22 mouse cellular contexts compared by ENCODE assay signal in the genomic region with DNA sequence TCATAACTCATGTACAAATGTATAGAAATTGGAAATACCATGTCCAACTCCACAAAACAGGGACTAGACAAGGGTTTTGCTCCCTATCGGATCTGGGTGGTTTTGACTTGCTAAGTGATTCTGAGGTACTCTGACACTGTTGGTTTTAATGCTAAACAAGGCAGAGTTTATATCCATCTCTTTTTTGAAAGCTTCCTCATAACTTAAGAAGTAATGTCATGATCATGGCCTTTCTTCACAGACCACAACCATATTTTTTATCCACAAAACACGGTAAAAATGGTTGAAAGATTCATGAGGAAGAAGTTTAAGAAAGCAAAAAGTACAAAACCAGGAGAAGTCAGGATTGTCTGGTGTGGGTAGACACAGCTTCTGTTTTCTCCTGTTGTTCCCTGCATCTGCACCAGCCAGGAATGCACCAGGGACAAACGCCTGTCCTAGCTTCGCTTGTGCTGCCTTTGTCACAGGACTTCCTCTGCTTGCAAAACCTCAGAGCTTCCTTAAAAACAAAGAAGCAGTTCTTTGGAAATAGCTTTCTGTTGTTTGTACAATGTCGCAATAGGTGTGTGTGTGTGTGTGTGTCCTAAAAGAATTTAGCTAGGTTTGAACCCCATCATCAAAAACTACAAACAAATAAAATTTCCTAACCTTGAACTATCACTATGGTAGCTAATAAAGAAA.
DNase-seq lines count a peak whose midpoint lies in the region; ATAC-seq and TF ChIP-seq lines count a peak whose summit lies in the region.
"Had no signal": no experiment of that assay in that cellular context is flagged by ENCODE, and none has a peak within 500 bp of the region (broad histone marks: within the 10 kb centered on the region; RNA-seq: fewer than 3 reads in every experiment).

No protein-coding gene starts in this region.

- no peaks in the 10 kb centered on the region for H3K9me3 ChIP-seq in liver, postnatal 0 days (ENCODE audit: low read length)
- H3K9me3 ChIP-seq: forebrain, embryonic 10.5 days; hindbrain, embryonic 10.5 days; midbrain, embryonic 12.5 days; neural tube, embryonic 13.5 days had no signal

- H3K36me3 ChIP-seq in liver, postnatal 0 days (replicated peaks; ENCODE audit: insufficient read depth, low read length) = no peaks in the 10 kb centered on the region
- H3K36me3 ChIP-seq in macrophage (ENCODE audit: inconsistent target) = no peaks in the 10 kb centered on the region
- H3K36me3 ChIP-seq: forebrain, embryonic 10.5 days; G1E; hindbrain, embryonic 10.5 days; midbrain, embryonic 12.5 days; neural tube, embryonic 13.5 days had no signal

- no peak overlapping the region for H3K9ac ChIP-seq in liver, postnatal 0 days (replicated peaks)
- H3K9ac ChIP-seq: midbrain, embryonic 12.5 days; neural tube, embryonic 13.5 days had no signal

- H3K27me3 ChIP-seq in liver, postnatal 0 days (ENCODE audit: insufficient read depth, low read length) = no peaks in the 10 kb centered on the region
- H3K27me3 ChIP-seq: midbrain, embryonic 12.5 days; neural tube, embryonic 13.5 days had no signal

- no peak overlapping the region for H3K4me3 ChIP-seq in liver, postnatal 0 days (ENCODE audit: low read depth, low read length)
- no peak overlapping the region for H3K4me3 ChIP-seq in macrophage (ENCODE audit: inconsistent target)
- H3K4me3 ChIP-seq: forebrain, embryonic 10.5 days; hindbrain, embryonic 10.5 days; midbrain, embryonic 12.5 days; neural tube, embryonic 13.5 days had no signal

- DNase-seq in adrenal gland, postnatal 10 days = peak; percentile 8
- no peak for DNase-seq in adrenal gland, adult (ENCODE audit: inconsistent age in 2 of 2, low spot score in 1 of 2)
- DNase-seq in 416B (ENCODE audit: low read depth) = peak; percentile 69
- DNase-seq in liver, postnatal 0 days = peak; percentile 21
- no peak for DNase-seq in kidney, postnatal 36 days
- no peak for DNase-seq in left cerebral cortex, postnatal 14 days (ENCODE audit: low spot score in 2 of 2)
- no peak for DNase-seq in adrenal gland, postnatal 4 days (ENCODE audit: low spot score in 2 of 2)
- DNase-seq: adrenal gland, postnatal 36 days; cerebellum, adult 9-10 months; gastrocnemius, postnatal 14 days; kidney, adult 11 months; layer of hippocampus, postnatal 36 days; right cerebral cortex, postnatal 25 days; thymus, adult 18-20 months; thymus, postnatal 4 days had no signal

- no peak overlapping the region for H3K4me2 ChIP-seq in liver, postnatal 0 days (ENCODE audit: low read depth, low read length)
- H3K4me2 ChIP-seq: midbrain, embryonic 12.5 days; neural tube, embryonic 13.5 days had no signal

- TF ChIP-seq EP300 in liver, postnatal 0 days (IDR thresholded peaks at IDR 0.05; ENCODE audit: low read depth) = no peak; the same call in 1 of the 2 replicates

- no peak for TF ChIP-seq CTCF in liver, postnatal 0 days (IDR thresholded peaks at IDR 0.05; ENCODE audit: low read depth)

- WGBS in liver, postnatal 0 days (ENCODE audit: insufficient replicate concordance) = 35% methylated on average over 5 of the region's 5 CpGs
- 14% methylated on average over 5 of the region's 5 CpGs for WGBS in macrophage (ENCODE audit: missing documents)

- no peaks in the 10 kb centered on the region for H3K4me1 ChIP-seq in liver, postnatal 0 days (ENCODE audit: insufficient read depth)
- H3K4me1 ChIP-seq: forebrain, embryonic 10.5 days; hindbrain, embryonic 10.5 days; midbrain, embryonic 12.5 days; neural tube, embryonic 13.5 days had no signal

- no peaks in the 10 kb centered on the region for H3K79me2 ChIP-seq in macrophage (ENCODE audit: inconsistent target)

- H3K27ac ChIP-seq in liver, postnatal 0 days (ENCODE audit: low read depth) = peak overlapping the region; percentile 17; the same call in 1 of the 2 replicates
- H3K27ac ChIP-seq in macrophage = peak overlapping the region; percentile 73
- H3K27ac ChIP-seq: forebrain, embryonic 10.5 days; hindbrain, embryonic 10.5 days; midbrain, embryonic 12.5 days; neural tube, embryonic 13.5 days had no signal

- peak; percentile 41 for ATAC-seq in liver, postnatal 0 days
- ATAC-seq: activated CD4-positive, CD25-positive, alpha-beta regulatory T cell, adult 4 months had no signal

- intact Hi-C loops in left cerebral cortex, postnatal 14 days (cut with DNase I) = no loop called here

Comparison
In these comparisons a context has a peak if more than half of its experiments do, and no peak if none do; other contexts are left out.
1. DNase-seq: peak in adrenal gland, postnatal 10 days (single experiment), 416B (single experiment) and liver, postnatal 0 days (single experiment); none in adrenal gland, adult (0 of 2), kidney, postnatal 36 days (0 of 2), left cerebral cortex, postnatal 14 days (0 of 2) and adrenal gland, postnatal 4 days (0 of 2).